8 mouse cellular contexts compared by ENCODE assay signal in the genomic region with DNA sequence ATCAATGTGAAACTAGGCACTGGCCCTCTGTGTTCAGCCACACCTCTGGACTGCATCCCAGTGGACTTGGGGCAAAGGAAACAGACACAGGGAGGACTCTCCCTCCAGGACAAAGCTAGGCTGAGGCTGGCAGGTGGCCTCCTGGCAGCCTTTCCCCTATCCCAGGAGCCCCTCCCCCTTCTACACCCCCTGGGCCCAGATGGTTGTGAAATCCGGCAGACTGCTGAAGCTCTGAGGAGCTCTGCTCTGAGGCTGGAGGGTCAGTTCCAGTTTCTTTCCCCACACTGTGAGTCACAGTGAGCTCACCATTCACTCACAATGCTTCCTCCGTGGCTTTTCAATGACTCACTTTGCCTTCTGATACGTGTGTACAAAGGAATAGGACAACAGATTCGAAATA. TPM values are rescaled to one million over a fixed set of nuclear protein-coding genes. Genes with fewer than 3 reads are reported as not detected.
DNase-seq lines count a peak whose midpoint lies in the region; ATAC-seq lines count a peak whose summit lies in the region.

No protein-coding gene starts in this region.

- intact Hi-C loops in heart, postnatal 25 days (cut with DNase I) = no loop called here

- H3K9ac ChIP-seq in stomach, embryonic 15.5 days = no peak overlapping the region

- H3K4me2 ChIP-seq in stomach, embryonic 15.5 days = no peak overlapping the region

- no peak overlapping the region for H3K4me3 ChIP-seq in stomach, embryonic 15.5 days (replicated peaks)

- 20% methylated on average over 4 of the region's 4 CpGs for WGBS in stomach, embryonic 15.5 days

- peaks cover 19% of the 10 kb centered on the region for H3K4me1 ChIP-seq in stomach, embryonic 15.5 days

- peak overlapping the region; percentile 57 for H3K27ac ChIP-seq in stomach, embryonic 15.5 days

- H3K27me3 ChIP-seq in stomach, embryonic 15.5 days (replicated peaks) = no peaks in the 10 kb centered on the region

- H3K9me3 ChIP-seq in stomach, embryonic 15.5 days = no peaks in the 10 kb centered on the region

- DNase-seq in urinary bladder, adult 18-20 months (ENCODE audit: low spot score in 2 of 2) = peak; percentile 59 to 83
- DNase-seq in urinary bladder, postnatal 10 days (ENCODE audit: low spot score) = no peak
- DNase-seq in fibroblast of lung, adult 2 months (ENCODE audit: low read depth) = peak; percentile 94
- DNase-seq in heart, postnatal 25 days (ENCODE audit: low spot score) = peak; percentile 82
- peak; percentile 61 to 69 for DNase-seq in layer of hippocampus, postnatal 10 days (ENCODE audit: low spot score in 2 of 2)
- no peak for DNase-seq in cerebellum, adult 9-10 months

- H3K36me3 ChIP-seq in stomach, embryonic 15.5 days = no peaks in the 10 kb centered on the region

- peak; percentile 90 for ATAC-seq in megakaryocyte progenitor cell, adult 5-6 weeks (replicated peaks; ENCODE audit: poor library complexity)
- ATAC-seq in stomach, embryonic 15.5 days (ENCODE audit: insufficient read depth, low FRiP score, low read depth) = peak; percentile 69

RNA-seq across cellular contexts. Expression of gene She, which starts 29.9 kb away (rescaled TPM):
- 10 to 100 TPM; 12.1 to 14.7 TPM for total RNA-seq in heart, postnatal 25 days (2021)
- 1 to 10 TPM; 4.0 to 4.2 TPM for total RNA-seq in layer of hippocampus, postnatal 10 days (2021)
- total RNA-seq in megakaryocyte progenitor cell, adult 5-6 weeks (2015) = 0.12 TPM in 1 of 2 replicates, not detected in the other
- total RNA-seq in megakaryocyte progenitor cell, adult 5-6 weeks (2017) = not detected in 2 replicates
- 3.6 and 3.7 TPM in 2 replicates for polyA plus RNA-seq in stomach, embryonic 15.5 days (2015; fragmentation: Nextera tagmentation; extraction: Ambion mirVana)

RNA-seq across cellular contexts. Expression of gene Il6ra, which starts 51.9 kb away (rescaled TPM):
- total RNA-seq in heart, postnatal 25 days (2021) = 1 to 10 TPM; 3.8 to 5.0 TPM
- total RNA-seq in layer of hippocampus, postnatal 10 days (2021) = 1 to 10 TPM; 4.2 to 4.7 TPM
- total RNA-seq in megakaryocyte progenitor cell, adult 5-6 weeks (2015) = 39.5 and 43.6 TPM in 2 replicates
- 12.5 and 15.5 TPM in 2 replicates for total RNA-seq in megakaryocyte progenitor cell, adult 5-6 weeks (2017)
- 3.2 TPM in 2 replicates for polyA plus RNA-seq in stomach, embryonic 15.5 days (2015; fragmentation: Nextera tagmentation; extraction: Ambion mirVana)

Comparison
In these comparisons a context has a peak if more than half of its experiments do, and no peak if none do; other contexts are left out.
1. DNase-seq: peak in urinary bladder, adult 18-20 months (2 of 2), fibroblast of lung, adult 2 months (single experiment), heart, postnatal 25 days (single experiment) and layer of hippocampus, postnatal 10 days (2 of 2); none in urinary bladder, postnatal 10 days (single experiment) and cerebellum, adult 9-10 months (single experiment).
2. RNA of gene She, which starts 29.9 kb away (total RNA-seq): 12.1 to 14.7 TPM in heart, postnatal 25 days and 4.0 to 4.2 TPM in layer of hippocampus, postnatal 10 days; 0.12 TPM in megakaryocyte progenitor cell, adult 5-6 weeks; every median in the first group is over 4 times any median in the second.